Comparison of ENCODE assay signal across 8 mouse cellular contexts in genomic region chr12:70452726-70453645, GRCm38 (mm10). TPM values are rescaled to one million over a fixed set of nuclear protein-coding genes. Genes with fewer than 3 reads are reported as not detected.
DNase-seq lines count a peak whose midpoint lies in the region; ATAC-seq and TF ChIP-seq lines count a peak whose summit lies in the region.

Gene Tmx1, plus strand, starts transcription at chr12:70453095.

- under 1% methylated on average over 57 of the region's 58 CpGs for WGBS in hindbrain, postnatal 0 days

- no peaks in the 10 kb centered on the region for H3K9me3 ChIP-seq in hindbrain, postnatal 0 days (ENCODE audit: low read length)

- peak within 1 kb of the TSS; percentile 79 for H3K4me3 ChIP-seq in gastrocnemius, adult 2 months
- peak within 1 kb of the TSS; percentile 89 for H3K4me3 ChIP-seq in hindbrain, postnatal 0 days (ENCODE audit: low read length)
- H3K4me3 ChIP-seq in left cerebral cortex, adult 2 months = peak within 1 kb of the TSS; percentile 95

- H3K36me3 ChIP-seq in hindbrain, postnatal 0 days (ENCODE audit: insufficient read depth, low read length) = 0 out of 2 replicates have a peak, but pooled peaks cover 2% of the 10 kb centered on the region

- intact Hi-C loops in gastrocnemius, adult 2 months (cut with DNase I) = no loop called here
- intact Hi-C loops in left cerebral cortex, adult 2 months (cut with DNase I) = no loop called here

- peak; percentile 97 for DNase-seq in ZHBTc4 (ENCODE audit: low read depth, low spot score)
- peak; percentile 99 for DNase-seq in gastrocnemius, adult 2 months
- DNase-seq in hindbrain, postnatal 0 days (ENCODE audit: low spot score) = peak; percentile 97
- DNase-seq in left cerebral cortex, adult 2 months (ENCODE audit: extremely low spot score in 1 of 2, low spot score in 2 of 2) = peak; percentile 96 to 99
- DNase-seq in right cerebral cortex, adult 2 months (ENCODE audit: low spot score in 2 of 2) = peak; percentile 94 to 97
- DNase-seq in urinary bladder, postnatal 14 days (ENCODE audit: low spot score) = peak; percentile 97

- H3K9ac ChIP-seq in hindbrain, postnatal 0 days (replicated peaks; ENCODE audit: low read length) = peak within 1 kb of the TSS; percentile 86

- no peak for TF ChIP-seq CTCF in gastrocnemius, adult 2 months (IDR thresholded peaks at IDR 0.05)
- no peak for TF ChIP-seq CTCF in hindbrain, postnatal 0 days (IDR thresholded peaks at IDR 0.05; ENCODE audit: low read depth)
- TF ChIP-seq CTCF in left cerebral cortex, adult 2 months (IDR thresholded peaks at IDR 0.05) = no peak; the same call in 1 of the 2 replicates

- H3K4me1 ChIP-seq in hindbrain, postnatal 0 days (ENCODE audit: insufficient read depth, low read length) = peaks cover 13% of the 10 kb centered on the region

- peak; percentile 86 for ATAC-seq in common myeloid progenitor, adult 5-6 weeks (replicated peaks; ENCODE audit: low read depth, poor library complexity, severe bottlenecking)
- peak; percentile 99 for ATAC-seq in hindbrain, postnatal 0 days
- ATAC-seq in megakaryocyte, adult 5-6 weeks (ENCODE audit: poor library complexity, severe bottlenecking) = peak; percentile 97

- no peaks in the 10 kb centered on the region for H3K27me3 ChIP-seq in hindbrain, postnatal 0 days (ENCODE audit: insufficient read depth, low read length)

- peak within 1 kb of the TSS; percentile 69 for H3K4me2 ChIP-seq in hindbrain, postnatal 0 days (ENCODE audit: low read depth, low read length)

- peak within 1 kb of the TSS; percentile 91 for H3K27ac ChIP-seq in gastrocnemius, adult 2 months
- H3K27ac ChIP-seq in hindbrain, postnatal 0 days = peak within 1 kb of the TSS; percentile 87
- H3K27ac ChIP-seq in left cerebral cortex, adult 2 months = peak within 1 kb of the TSS; percentile 88

RNA-seq across cellular contexts. Expression of gene Tmx1, which starts in this region (rescaled TPM):
- total RNA-seq in common myeloid progenitor, adult 5-6 weeks (2017) = 97.5 and 108 TPM in 2 replicates
- 10 to 100 TPM in 1 of 2 experiments, 1 to 10 TPM in 1; 9.2 to 11.7 TPM for total RNA-seq in gastrocnemius, adult 2 months (2021)
- 57.5 and 61.6 TPM in 2 replicates for total RNA-seq in hindbrain, postnatal 0 days (2014; rRNA removed)
- polyA plus RNA-seq in hindbrain, postnatal 0 days (2015; fragmentation: Nextera tagmentation; extraction: Ambion mirVana) = 132 and 134 TPM in 2 replicates
- total RNA-seq in left cerebral cortex, adult 2 months (2021) = 10 to 100 TPM; 29.0 to 31.5 TPM
- 45.5 and 47.2 TPM in 2 replicates for total RNA-seq in megakaryocyte, adult 5-6 weeks (2015)
- total RNA-seq in megakaryocyte, adult 5-6 weeks (2017) = 72.9 and 83.4 TPM in 2 replicates

Comparison
In these comparisons a context has a peak if more than half of its experiments do, and no peak if none do; other contexts are left out.
1. Peak in every context shown above with its lines: DNase-seq, ATAC-seq, H3K4me3 ChIP-seq and H3K27ac ChIP-seq.